In the genomic region with DNA sequence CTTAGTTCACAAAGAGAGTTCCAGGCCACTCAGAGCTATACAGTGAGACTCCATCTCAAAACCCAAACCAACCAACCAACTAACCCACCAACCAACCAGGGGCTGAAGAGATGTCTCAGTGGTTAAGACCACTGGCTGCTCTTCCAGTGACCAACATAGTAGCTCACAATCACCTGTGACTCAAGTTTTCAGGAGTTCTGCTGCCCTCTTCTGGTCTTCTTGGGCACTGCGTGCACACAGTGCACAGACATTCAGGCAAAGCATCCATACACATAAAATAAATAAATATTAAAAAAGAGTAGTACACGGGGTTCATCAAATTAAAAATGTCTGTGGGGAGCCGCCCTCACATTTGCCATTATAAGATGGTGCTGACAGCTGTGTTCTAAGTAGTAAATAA, we compare ENCODE assay signal across 11 mouse cellular contexts. TPM values are rescaled to one million over a fixed set of nuclear protein-coding genes. Genes with fewer than 3 reads are reported as not detected.
A peak's percentile ranks its signal among the peaks of the same experiment; 100 is the strongest.
DNase-seq lines count a peak whose midpoint lies in the region; ATAC-seq and TF ChIP-seq lines count a peak whose summit lies in the region.
"Had no signal": no experiment of that assay in that cellular context is flagged by ENCODE, and none has a peak within 500 bp of the region (broad histone marks: within the 10 kb centered on the region; RNA-seq: fewer than 3 reads in every experiment).

No protein-coding gene starts in this region.

- no peak overlapping the region for H3K9ac ChIP-seq in forebrain, postnatal 0 days
- no peak overlapping the region for H3K9ac ChIP-seq in forebrain, embryonic 14.5 days (ENCODE audit: low read length)
- no peak overlapping the region for H3K9ac ChIP-seq in midbrain, embryonic 15.5 days
- H3K9ac ChIP-seq: liver, embryonic 13.5 days had no signal

- H3K4me3 ChIP-seq in forebrain, postnatal 0 days (ENCODE audit: low read depth, low read length), result no peak overlapping the region
- no peak overlapping the region for H3K4me3 ChIP-seq in forebrain, embryonic 14.5 days (ENCODE audit: low read depth, low read length)
- H3K4me3 ChIP-seq in lung, adult 2 months (replicated peaks; ENCODE audit: extremely low read depth, low read depth, low read length), result no peak overlapping the region
- no peak overlapping the region for H3K4me3 ChIP-seq in G1E (ENCODE audit: low read depth, low read length)
- no peak overlapping the region for H3K4me3 ChIP-seq in midbrain, embryonic 15.5 days
- H3K4me3 ChIP-seq: liver, embryonic 13.5 days had no signal

- peak; percentile 39 for TF ChIP-seq CTCF in forebrain, postnatal 0 days (IDR thresholded peaks at IDR 0.05; ENCODE audit: low read depth)
- peak; percentile 29; the same call in 1 of the 2 replicates for TF ChIP-seq CTCF in lung, adult 2 months (IDR thresholded peaks at IDR 0.05; ENCODE audit: insufficient read depth, low read length)
- TF ChIP-seq CTCF in G1E (IDR thresholded peaks at IDR 0.05; ENCODE audit: low read depth, low read length), result 0 out of 2 replicates have a peak, but pooled peaks have one; percentile 7

- no peaks in the 10 kb centered on the region for H3K4me1 ChIP-seq in forebrain, postnatal 0 days (ENCODE audit: insufficient read depth)
- H3K4me1 ChIP-seq in forebrain, embryonic 14.5 days (ENCODE audit: control insufficient read depth, insufficient read depth, low read length), result no peaks in the 10 kb centered on the region
- no peaks in the 10 kb centered on the region for H3K4me1 ChIP-seq in lung, adult 2 months (ENCODE audit: control insufficient read depth, insufficient read depth, low read length)
- no peaks in the 10 kb centered on the region for H3K4me1 ChIP-seq in G1E (ENCODE audit: insufficient read depth, low read depth, low read length)
- no peaks in the 10 kb centered on the region for H3K4me1 ChIP-seq in midbrain, embryonic 15.5 days
- H3K4me1 ChIP-seq: liver, embryonic 13.5 days had no signal

- TF ChIP-seq POLR2A in lung, adult 2 months (IDR thresholded peaks at IDR 0.05; ENCODE audit: borderline replicate concordance, extremely low read depth, low read depth, low read length), result no peak

- H3K9me3 ChIP-seq in forebrain, postnatal 0 days (ENCODE audit: low read length), result no peaks in the 10 kb centered on the region
- H3K9me3 ChIP-seq in forebrain, embryonic 14.5 days (replicated peaks; ENCODE audit: control insufficient read depth, low read length), result no peaks in the 10 kb centered on the region
- H3K9me3 ChIP-seq in G1E (replicated peaks), result peaks cover 16% of the 10 kb centered on the region
- no peaks in the 10 kb centered on the region for H3K9me3 ChIP-seq in midbrain, embryonic 15.5 days

- no peak overlapping the region for H3K4me2 ChIP-seq in forebrain, postnatal 0 days (ENCODE audit: low read depth)
- no peak overlapping the region for H3K4me2 ChIP-seq in forebrain, embryonic 14.5 days (ENCODE audit: low read length)
- no peak overlapping the region for H3K4me2 ChIP-seq in midbrain, embryonic 15.5 days
- H3K4me2 ChIP-seq: liver, embryonic 13.5 days had no signal

- no peak for DNase-seq in forebrain, postnatal 0 days
- no peak for DNase-seq in forebrain, embryonic 14.5 days (ENCODE audit: low spot score)
- no peak for DNase-seq in lung, adult 2 months
- DNase-seq in lung, adult 18-20 months, result no peak
- DNase-seq in G1E (ENCODE audit: low spot score), result no peak
- peak; percentile 9 to 33 for DNase-seq in natural killer cell, adult 2 months (ENCODE audit: low spot score in 2 of 2)
- DNase-seq: liver, embryonic 13.5 days had no signal

- no peak for ATAC-seq in forebrain, postnatal 0 days
- no peak for ATAC-seq in forebrain, embryonic 14.5 days
- no peak for ATAC-seq in G1E (ENCODE audit: extremely low read depth, insufficient number of reproducible peaks, low FRiP score, poor library complexity, severe bottlenecking)
- no peak for ATAC-seq in activated CD4-positive, CD25-positive, alpha-beta regulatory T cell, adult 4 months
- no peak for ATAC-seq in midbrain, embryonic 15.5 days (replicated peaks)

- WGBS in forebrain, postnatal 0 days, result 93% methylated on average over 3 of the region's 3 CpGs
- WGBS in forebrain, embryonic 14.5 days, result 90% methylated on average over 3 of the region's 3 CpGs
- WGBS in lung, adult 2 months, result 90% methylated on average over 3 of the region's 3 CpGs
- 94% methylated on average over 3 of the region's 3 CpGs for WGBS in midbrain, embryonic 15.5 days

- H3K36me3 ChIP-seq in forebrain, postnatal 0 days (ENCODE audit: insufficient read depth), result no peaks in the 10 kb centered on the region
- no peaks in the 10 kb centered on the region for H3K36me3 ChIP-seq in forebrain, embryonic 14.5 days (ENCODE audit: control insufficient read depth, insufficient read depth, low read length)
- H3K36me3 ChIP-seq in G1E (replicated peaks), result no peaks in the 10 kb centered on the region
- H3K36me3 ChIP-seq in midbrain, embryonic 15.5 days (replicated peaks), result no peaks in the 10 kb centered on the region
- H3K36me3 ChIP-seq: liver, embryonic 13.5 days had no signal

- no peaks in the 10 kb centered on the region for H3K27me3 ChIP-seq in forebrain, postnatal 0 days (ENCODE audit: insufficient read depth, low read length)
- H3K27me3 ChIP-seq in forebrain, embryonic 14.5 days (replicated peaks; ENCODE audit: control insufficient read depth, insufficient read depth, low read length), result no peaks in the 10 kb centered on the region
- H3K27me3 ChIP-seq in G1E (ENCODE audit: insufficient read depth, low read length), result no peaks in the 10 kb centered on the region
- H3K27me3 ChIP-seq in midbrain, embryonic 15.5 days (replicated peaks), result no peaks in the 10 kb centered on the region
- H3K27me3 ChIP-seq: liver, embryonic 13.5 days had no signal

- H3K27ac ChIP-seq in forebrain, postnatal 0 days (ENCODE audit: low read depth, low read length), result no peak overlapping the region
- H3K27ac ChIP-seq in forebrain, embryonic 14.5 days (ENCODE audit: low read depth, low read length), result no peak overlapping the region
- no peak overlapping the region for H3K27ac ChIP-seq in midbrain, embryonic 15.5 days
- H3K27ac ChIP-seq: liver, embryonic 13.5 days had no signal

RNA-seq across cellular contexts. Expression of a gene that starts 46.8 kb away (rescaled TPM):
- total RNA-seq in forebrain, postnatal 0 days (2014; rRNA removed), result not detected in 2 replicates
- not detected in 2 replicates for polyA plus RNA-seq in forebrain, postnatal 0 days (2015; fragmentation: Nextera tagmentation; extraction: Ambion mirVana)
- polyA plus RNA-seq in forebrain, embryonic 14.5 days (2014; fragmentation: Nextera tagmentation; extraction: Ambion mirVana), result not detected in 2 replicates
- polyA plus RNA-seq in lung, adult 2 months (2012; rRNA removed), result not detected in 2 replicates
- not detected in 2 replicates for total RNA-seq in G1E (2014; fragmentation: Nextera tagmentation)
- total RNA-seq in G1E (2017), result 0.76 TPM in 1 of 2 replicates, not detected in the other
- not detected in 2 replicates for polyA plus RNA-seq in G1E (2012)
- not detected for polyA plus RNA-seq in activated CD4-positive, CD25-positive, alpha-beta regulatory T cell, adult 4 months (2017; shearing (Covaris generic))
- not detected in 2 replicates for polyA plus RNA-seq in midbrain, embryonic 15.5 days (2015; fragmentation: Nextera tagmentation; extraction: Ambion mirVana)
- total RNA-seq: heart, postnatal 10 days; layer of hippocampus, adult 8-10 months had no signal
- polyA plus RNA-seq: liver, embryonic 13.5 days had no signal

Comparison
In these comparisons a context has a peak if more than half of its experiments do, and no peak if none do; other contexts are left out.
1. DNase-seq: peak in natural killer cell, adult 2 months (2 of 2); none in forebrain, postnatal 0 days (single experiment), forebrain, embryonic 14.5 days (single experiment), lung, adult 2 months (single experiment), lung, adult 18-20 months (0 of 2) and G1E (single experiment).
2. Peak in every context shown above with its lines, with median percentiles within 50 percentile points of each other: CTCF ChIP-seq.